Mouse (Mus musculus): ENCODE measurements at regions not wholly inside any gene's neighbourhood (a gene's known extent, or its start where the extent isn't known, plus 50 kb on each side); places are given as distances from the start of the nearest gene placed in this dataset.

DNA sequence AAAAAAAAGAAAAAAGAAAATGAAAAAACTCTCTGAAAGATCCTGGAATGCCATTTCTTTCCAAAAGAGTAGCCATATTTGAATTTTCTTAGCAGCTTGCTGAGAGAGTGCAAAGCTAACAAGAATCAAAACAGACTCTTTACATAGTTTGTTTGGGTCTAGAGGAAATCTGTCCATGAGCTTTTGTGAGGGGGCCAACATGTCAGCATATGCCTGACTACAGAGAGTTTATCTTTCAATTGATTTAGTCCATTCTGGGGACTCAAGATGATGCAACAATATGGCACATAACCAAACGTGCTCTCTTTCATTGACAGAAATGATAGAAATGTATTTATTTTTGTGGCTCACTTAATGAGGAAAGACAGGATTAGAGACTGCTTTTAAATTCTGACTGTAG, 822.8 kb upstream of the Acvr2a start:
- no peak for DNase-seq

DNA sequence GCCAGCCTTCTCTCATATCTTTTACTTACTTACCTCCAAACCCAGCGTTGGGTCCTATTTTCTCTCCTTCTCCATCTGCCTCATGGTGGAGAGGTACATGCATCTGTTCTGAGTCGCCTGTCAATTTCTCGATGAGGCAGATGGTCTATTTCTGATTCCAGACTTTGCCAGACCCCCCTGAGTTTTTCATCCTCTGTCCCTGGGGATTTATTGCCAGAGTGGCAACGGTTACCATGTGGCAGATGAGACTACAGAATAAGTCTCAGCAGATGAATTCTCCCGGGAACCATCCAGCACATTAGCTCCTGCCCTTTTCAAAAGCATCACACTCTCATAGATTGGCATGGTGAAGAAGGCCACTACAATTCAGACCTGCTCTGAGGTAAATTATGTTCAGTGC, 819.7 kb upstream of the Acvr2a start:
- peak; percentile 16 to 27 for DNase-seq

DNA sequence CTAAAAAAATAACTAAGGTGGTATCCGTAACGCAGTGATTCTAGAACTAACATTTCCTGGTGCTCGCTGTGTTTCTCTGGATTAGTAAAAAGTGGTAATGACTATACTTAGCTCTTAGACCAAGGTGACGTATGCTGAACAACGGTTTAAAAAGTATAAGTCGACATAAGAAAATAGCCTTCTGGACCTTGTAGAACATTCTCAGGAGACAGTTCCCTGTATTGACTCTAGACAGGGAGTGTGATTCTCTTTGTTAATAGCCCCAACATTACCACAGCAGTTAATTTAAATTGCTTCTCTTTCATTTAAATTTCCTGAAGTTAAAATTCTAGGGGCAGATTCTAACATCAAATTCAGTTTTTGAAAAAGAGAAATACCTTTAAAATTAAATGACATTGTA, 812.7 kb upstream of the Acvr2a start:
- DNase-seq: no peak

DNA sequence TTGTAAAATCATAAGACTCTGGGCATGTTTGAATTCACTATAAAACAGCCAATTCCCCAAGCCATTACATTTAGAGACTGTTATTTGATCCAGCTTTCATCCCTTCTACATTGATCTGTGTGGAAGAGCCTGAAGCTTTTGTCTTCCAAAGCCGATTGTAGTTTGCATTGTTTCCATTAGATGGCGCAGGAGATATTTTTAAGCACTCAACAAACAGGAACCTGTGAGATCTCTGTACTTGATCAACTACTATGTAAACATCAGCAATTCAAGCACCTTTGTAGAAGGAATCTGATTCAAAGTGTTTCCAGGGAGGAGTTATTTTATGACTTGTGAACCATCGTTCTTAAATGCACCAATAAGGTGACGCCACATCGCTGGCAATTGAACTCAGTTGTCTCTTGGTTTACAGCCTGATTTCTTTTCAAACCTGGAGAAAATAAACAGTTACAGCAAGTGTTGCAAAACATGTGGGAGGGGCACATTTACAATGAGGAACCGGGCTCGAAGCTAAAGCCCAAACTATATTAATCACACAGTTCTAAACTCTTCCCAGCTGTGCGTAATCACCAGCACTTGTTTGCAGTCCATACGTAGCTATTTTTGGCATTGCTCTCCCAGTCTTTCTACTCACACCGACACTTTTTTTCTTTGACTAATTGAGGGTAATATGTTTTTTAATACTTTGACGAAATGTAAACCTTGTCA, 812.0 kb upstream of the Acvr2a start:
- peak in 1 of 2 experiments; percentile 18 for DNase-seq

DNA sequence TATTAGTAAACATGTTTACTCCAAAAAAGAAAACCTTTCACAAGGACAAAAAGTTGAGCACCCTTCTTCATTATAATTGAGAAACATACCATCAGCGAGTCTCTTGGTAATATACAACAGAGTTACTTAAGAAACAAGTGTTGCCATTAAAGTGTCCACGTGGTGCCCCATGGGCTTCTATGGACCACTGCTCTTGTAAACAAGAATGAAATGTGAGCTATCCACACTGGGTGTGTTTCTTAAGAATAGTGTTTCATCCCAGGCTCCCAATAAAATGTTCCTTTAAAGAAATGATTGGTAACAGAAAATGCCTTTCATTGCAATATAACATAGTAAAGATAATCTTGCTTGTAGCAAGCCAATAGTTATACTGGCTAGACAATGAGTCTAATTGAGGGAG, 803.6 kb upstream of the Acvr2a start:
- DNase-seq: no peak

DNA sequence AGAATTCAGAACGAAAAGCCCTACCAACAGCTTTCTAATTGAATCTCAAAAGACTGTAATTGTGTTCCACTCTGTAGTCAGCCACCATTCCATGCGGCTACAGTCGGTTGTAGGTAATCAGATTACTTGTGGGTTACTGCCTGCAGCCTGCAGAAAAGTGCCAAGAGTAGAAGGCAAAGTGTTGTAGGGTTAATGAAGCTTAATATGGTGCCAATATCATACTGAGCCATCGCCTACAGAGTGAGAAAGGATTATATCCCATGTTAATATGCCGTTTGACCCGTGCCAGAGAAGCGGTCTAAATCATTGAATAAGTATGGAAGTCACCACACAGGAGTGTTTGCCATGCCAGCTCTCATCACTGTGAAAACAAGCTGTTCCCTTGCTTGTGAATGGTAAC, 786.4 kb upstream of the Acvr2a start:
- DNase-seq: no peak

DNA sequence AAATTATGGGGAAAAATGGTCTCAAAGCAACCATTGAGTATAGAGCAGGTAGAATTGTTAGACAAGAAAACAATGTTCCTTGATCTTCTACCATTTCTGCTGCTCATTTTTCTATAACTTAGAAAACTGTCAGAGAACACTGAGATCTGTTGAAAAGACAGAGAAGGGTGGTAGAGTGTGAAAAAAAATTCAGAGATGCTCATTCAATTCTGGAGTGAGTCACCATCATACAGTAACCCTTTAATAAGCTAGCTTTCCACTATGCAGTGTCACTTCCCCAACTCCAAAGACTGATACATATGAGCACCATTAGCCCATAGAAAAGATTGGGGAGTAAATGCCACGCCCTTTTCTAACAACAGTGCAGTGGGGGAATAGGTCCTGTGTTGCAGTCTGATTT, 752.5 kb upstream of the Acvr2a start:
- no peak for DNase-seq

DNA sequence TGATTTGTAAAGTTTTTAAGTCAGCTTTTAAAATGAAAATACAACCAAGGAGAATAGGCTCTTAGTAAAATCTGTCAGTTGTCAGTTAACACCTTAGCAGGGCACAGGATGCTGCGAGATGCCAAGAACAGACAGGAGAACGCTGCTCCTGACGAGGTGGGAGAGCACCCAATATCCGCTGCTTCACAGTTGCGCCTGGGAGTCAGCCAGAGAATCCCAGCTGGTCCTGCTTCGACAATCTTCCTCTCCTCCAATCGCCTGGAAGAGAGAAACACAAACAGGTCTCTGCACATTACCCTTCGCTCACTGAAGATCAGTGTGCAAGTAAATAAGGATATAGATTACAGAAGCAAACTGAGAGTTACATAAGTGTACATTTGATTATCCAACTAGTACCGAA, 750.5 kb upstream of the Acvr2a start:
- peak; percentile 31 to 32 for DNase-seq

DNA sequence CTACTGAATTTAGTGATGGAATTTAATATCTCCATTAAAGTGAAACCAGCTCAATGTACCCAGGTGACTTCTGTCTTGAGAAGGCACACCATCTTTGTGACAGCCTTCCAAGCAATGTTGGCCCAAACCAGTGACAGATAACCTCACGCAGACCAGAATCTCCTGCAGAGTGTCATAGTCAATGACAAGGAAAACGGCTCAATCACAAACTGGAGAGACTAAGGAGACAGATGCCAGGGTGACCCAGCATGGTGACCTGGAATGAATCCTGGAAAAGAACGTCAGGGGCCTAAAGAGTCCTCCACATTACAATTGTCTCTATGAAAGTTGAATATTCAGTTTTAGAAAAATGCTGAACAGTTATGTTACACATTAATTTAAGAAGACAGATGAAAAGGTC, 748.7 kb upstream of the Acvr2a start:
- no peak for DNase-seq

DNA sequence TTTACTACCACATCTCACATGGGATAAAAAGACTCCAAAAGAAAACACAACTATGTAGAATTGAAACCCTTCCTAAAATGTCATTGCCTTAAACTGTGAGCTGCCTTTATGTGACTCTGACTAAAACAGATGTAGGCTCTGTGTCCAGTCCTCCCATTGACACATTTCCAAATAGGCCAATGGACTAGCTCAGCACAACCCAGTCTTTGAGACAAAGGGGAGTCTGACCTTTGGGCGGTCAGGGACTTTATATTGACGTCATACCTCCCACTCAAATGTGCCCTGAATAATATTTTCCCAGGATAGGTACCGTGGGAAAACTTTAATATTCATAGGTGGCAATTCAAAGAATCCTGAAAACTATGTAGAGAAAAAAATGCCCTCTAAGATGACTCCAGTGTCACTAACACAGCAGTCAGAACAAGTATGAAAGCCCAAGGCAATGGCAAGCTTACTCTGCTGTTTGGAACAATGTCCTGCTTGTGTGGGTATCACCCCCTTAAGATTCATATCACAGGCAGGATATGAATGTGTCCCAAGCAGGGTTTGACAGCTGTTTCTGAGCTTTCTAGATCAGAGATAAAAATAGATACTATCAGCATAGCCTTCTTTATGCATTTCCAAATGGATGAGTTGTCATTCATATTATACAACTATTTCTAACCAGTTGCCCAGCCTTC, 731.6 kb upstream of the Acvr2a start:
- no peak for DNase-seq

DNA sequence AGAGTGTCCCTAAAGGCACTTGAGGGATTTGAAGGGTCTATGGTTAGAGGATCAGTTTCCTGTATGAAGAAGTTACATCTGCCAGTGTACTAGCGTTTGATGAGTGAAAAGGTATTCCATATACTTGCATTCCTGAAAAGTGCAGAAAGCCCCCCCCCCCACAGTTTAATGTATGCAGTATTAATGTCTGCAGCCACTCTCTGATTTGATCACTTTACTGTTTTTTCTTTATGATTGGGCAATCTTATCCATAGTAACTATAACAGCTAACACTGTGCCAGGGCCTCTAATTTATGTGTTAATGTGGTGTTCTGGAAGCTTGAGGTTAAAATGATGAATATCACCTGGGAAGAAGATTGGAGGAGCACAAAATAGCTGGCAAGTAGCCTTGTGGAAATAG, 715.6 kb upstream of the Acvr2a start:
- no peak for DNase-seq

DNA sequence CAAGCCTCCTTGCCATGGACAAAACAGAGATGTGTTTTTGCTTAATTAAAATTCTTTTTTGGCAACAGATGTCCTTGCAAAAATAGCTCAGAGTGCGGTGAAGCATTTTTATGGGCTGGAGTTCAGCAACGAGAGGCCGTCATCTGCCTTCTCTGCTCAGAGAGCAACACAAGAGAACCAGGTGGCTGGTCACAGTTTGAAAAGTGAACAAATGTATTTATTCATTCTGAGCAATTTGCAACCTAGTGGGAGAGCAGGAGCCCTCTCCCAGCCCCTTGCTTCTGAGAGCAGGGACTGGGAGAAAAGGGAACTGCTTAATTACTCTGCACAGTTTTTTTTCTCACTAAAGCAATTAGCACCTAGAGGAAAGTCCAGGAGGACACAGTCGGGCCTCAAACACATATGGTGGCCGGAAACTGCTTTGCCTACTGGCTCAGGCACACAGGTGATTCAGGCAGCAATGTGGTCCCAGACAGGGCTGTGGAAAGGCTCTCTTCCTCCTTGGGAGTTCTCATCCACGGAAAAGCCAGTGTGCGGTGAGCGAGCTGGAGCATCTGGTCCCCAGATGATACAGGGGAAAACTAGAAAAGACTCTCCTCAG, 714.9 kb upstream of the Acvr2a start:
- peak; percentile 40 to 42 for DNase-seq

DNA sequence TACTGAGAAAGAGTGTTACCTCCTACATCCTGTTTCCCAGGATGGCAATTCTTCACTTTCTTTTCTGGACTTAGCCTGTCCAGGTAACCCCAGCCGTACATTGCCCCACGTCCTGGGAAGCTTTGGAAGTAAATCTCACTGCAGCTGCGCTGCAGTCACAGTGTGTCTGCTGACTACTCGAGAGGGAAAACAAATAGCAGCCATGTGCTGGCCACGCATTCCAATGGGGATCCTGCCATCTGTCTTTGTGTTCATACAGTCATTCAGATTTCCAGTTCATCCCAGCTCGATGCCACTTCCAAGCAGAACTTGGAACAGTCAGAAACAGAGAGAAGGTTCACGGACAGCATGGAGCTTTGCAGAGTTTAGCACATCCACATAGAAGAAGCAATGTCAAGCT, 690.2 kb upstream of the Acvr2a start:
- DNase-seq: peak; percentile 26 to 28

DNA sequence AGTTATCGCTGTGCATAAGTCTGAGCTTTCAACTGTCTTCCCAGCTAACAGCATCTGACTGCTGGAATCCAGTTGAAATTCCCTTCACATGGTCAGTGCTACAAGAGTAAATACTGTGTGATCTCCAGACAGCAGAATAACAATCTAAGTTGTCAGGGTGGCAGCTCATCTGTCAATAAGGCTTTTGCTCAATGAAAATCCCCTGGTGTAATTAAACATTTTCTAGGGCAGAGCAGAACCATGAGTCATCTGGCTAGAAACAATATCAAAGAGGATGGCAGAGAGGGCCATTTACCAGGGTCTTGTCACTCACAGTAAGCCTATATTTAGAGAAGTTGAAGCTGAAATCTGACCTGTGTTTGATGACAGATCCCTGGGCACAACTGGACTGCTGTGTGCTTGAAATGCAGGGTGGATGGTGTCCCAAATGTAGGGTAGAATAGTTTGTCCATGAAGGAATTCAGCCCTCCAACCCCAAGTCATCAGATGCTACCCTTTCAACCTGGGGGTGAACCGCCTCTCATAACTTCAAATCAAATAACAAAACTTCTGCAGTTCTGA, 675.8 kb upstream of the Acvr2a start:
- DNase-seq: no peak

DNA sequence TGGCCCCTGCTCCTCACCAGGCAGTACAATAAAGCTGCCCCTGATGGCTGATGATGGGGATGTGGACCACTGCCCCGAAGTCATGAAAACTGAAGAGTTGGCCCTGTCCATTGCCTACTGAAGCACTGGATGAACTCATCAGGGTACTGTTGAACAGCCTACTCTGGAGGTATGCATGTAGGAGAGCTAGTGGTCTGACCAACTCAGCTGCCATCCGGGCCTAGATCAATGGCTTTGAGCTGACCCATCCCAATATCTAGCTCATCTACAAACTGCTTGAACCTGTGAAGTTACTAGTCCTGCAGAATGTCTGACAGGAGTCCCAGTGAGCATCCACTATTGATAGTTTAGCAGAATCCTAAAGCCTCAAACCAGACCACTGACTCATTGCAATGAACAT, 672.6 kb upstream of the Acvr2a start:
- no peak for DNase-seq

DNA sequence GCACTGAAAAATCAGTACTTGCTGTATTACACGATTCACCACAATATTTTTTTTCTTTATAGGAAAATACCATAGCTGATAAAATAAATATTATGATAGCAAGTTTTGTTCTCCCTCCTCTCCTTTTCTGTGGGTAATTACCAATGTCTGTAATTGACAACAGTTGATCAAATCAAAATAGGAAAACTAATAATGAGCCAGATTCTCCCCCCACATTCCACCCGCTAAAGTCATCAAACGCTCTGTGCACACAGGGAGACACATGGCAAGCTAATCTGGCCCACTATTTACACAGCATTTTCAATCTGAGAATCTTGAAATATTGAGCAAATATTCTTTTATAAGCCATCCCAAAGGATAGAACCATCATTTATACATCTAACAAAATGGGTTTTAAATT, 659.2 kb upstream of the Acvr2a start:
- DNase-seq: peak; percentile 17 to 18

DNA sequence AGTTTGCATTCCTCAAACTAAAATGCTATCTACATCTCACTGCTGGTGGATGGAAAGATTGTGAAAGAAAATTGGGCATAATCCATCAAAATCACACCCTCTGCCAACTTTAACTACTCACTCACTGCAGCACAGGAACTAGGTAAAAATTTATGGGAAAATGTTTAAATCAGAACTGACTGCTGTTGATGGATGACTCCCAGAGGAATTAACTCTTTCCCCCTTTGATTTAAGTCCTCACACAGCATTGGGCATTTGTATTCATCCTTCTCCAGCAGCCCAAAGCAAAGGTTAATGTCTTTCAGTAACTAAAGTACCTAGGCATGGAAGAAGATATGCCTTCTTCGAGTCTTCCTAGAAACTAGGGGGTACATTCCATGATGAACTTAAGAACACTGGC, 641.3 kb upstream of the Acvr2a start:
- DNase-seq: no peak

DNA sequence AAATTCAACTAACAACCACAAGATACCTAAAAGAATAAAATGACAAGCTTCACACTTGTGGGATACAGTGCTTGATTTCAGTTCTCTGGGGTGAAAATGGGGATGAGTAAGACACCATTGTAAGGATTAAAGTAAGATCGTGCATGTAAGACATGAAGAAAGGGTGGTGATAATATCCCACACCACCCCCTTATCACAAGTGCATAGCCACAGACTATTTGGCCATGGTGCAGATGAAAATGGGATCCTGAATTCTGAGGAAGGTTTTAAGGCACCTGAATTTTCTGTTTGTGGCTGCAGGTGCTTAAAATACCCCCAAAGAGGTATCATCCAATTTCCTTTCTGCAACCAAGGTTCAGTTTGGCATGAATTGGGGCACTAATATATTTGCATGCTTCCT, 627.7 kb upstream of the Acvr2a start:
- no peak for DNase-seq

DNA sequence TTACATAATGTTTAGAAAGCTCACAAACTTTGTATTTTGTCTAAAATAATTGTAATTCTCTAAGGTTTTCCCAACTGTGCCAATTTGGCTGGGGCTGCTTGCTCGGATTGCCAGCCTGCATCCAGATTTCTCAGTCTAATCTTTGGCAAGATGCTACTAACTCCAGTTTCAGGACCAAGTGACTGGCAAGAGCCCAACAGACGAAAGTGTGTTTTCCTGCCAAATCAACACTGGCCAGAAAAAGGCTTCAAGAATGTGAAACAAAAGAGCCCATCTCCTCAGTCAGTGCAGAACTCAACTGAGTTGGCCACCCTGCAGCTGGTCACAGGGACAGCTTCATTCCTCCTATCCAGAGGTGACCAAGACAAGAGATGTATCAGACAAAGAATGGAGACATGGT, 627.3 kb upstream of the Acvr2a start:
- peak; percentile 58 to 64 for DNase-seq

DNA sequence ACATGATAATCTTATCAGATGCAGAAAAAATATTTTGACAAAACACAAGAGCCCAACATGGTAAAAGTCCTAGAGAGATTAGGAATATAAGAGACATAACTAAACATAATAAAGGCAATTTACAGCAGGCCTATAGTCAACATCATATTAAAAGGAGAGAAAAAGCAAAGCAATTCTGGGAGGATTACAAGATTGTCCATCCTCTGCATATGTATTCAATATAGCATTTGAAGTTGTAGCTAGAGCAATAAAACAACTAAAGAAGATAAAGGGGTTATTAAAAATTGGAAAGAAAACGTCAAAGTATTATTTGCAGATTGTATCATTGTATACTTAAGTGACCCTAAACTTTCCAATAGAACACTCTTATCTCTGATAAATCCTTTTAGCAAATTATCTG, 602.1 kb upstream of the Acvr2a start:
- DNase-seq: no peak

DNA sequence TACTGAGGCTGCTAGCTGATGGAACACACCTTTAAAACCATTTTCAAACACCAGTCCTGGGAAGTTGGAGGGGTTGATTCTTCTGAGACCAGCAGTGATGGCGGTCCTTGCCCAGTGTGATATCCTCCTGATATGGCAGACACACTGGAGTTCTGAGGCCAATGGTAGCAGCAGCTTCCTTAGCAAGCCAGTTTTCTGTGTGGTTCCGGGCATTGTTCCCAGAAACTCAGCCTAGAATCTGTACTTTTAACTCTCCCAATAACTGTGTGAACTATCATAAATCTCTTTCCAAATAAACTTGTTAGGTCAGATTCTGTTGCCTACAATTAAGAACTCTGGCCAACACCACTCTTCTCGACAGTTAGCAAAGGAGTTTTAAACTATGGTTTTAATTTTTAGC, 593.1 kb upstream of the Acvr2a start:
- peak; percentile 2 to 11 for DNase-seq

DNA sequence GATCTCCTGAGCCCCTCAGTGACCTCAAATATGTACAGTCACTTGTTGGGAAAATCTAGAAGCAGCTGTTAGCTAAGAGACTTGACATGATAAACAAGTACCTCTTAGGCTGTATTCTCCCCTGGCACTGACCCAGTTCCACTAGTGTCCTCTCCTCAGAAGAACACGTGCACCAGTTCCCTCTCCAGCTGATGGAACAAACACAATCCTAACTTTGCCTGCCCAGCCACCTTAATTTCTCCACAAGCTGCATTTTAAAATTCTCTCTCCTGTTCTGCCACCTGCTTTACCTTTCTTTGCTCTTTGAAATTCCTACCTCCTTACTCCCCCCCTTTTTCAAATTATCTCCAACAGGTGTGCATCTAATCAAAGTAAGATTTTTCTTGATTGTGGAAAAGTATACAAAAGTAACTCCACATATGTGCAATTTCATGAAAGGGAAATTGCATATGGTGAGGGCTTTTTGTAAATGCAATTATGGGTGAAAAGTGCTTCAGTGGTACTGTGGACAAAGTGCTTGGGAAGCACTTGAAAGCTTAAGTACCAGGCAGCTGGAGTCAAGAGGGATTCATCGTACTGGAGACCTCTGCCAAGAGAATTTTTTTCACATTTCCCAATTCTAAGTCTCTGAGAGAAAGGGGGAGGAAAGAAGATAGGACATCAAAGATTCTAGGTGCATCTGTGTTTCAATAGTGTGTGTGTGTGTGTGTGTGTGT, 590.7 kb upstream of the Acvr2a start:
- no peak for DNase-seq

DNA sequence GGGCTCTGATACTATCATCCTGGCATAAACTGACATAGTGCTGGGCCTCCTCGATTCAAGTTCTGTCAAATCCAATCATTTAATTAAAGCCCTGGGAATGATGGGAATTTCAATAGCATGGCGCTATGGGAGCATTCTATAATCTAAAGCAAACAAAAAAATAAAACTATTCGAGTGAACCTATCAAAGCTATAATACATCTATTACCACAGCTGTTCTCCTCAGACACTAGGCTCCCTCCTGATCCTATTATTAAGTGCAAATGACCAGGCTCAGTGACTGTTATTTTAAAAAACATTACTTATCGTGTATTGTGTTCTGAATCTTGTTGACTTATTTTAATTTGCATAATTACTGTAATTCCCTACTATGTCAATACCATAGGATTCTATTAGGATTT, 563.7 kb upstream of the Acvr2a start:
- no peak for DNase-seq

All from layer of hippocampus, postnatal 36 days (tissue).